Mouse (Mus musculus): ENCODE data around the gene Secisbp2l.

- TF ChIP-seq CTCF (IDR thresholded peaks at IDR 0.05; ENCODE audit: borderline replicate concordance, insufficient read depth, low read length) (no peak), POLR2A (IDR thresholded peaks at IDR 0.05; ENCODE audit: low read depth, low read length) (no peak)
These were observed 81.1 kb downstream of the Secisbp2l start for GRCm38 (mm10) chr2:125701606-125702005.
